Mouse (Mus musculus) activated CD4-positive, CD25-positive, alpha-beta regulatory T cell, adult 4 months (primary cell): Measurements from ENCODE around the gene Hdac6. TPM values are rescaled to one million over a fixed set of nuclear protein-coding genes. Genes with fewer than 3 reads are reported as not detected.

Experiments
- ATAC-seq: one replicate; pipeline ENCODE4 v1.8.0; 2017
- polyA plus RNA-seq, 2 experiments: library from polyadenylated mRNA; unstranded; fragments of 100-300 nt; shearing (Covaris generic); gene quantifications; one replicate each; pipeline ENCODE4 v1.2.1; 2017

Gene Hdac6
- 10 to 100 TPM in 1 of 2 experiments, 1 to 10 TPM in 1; 8.7 to 10.0 TPM for polyA plus RNA-seq

DNA sequence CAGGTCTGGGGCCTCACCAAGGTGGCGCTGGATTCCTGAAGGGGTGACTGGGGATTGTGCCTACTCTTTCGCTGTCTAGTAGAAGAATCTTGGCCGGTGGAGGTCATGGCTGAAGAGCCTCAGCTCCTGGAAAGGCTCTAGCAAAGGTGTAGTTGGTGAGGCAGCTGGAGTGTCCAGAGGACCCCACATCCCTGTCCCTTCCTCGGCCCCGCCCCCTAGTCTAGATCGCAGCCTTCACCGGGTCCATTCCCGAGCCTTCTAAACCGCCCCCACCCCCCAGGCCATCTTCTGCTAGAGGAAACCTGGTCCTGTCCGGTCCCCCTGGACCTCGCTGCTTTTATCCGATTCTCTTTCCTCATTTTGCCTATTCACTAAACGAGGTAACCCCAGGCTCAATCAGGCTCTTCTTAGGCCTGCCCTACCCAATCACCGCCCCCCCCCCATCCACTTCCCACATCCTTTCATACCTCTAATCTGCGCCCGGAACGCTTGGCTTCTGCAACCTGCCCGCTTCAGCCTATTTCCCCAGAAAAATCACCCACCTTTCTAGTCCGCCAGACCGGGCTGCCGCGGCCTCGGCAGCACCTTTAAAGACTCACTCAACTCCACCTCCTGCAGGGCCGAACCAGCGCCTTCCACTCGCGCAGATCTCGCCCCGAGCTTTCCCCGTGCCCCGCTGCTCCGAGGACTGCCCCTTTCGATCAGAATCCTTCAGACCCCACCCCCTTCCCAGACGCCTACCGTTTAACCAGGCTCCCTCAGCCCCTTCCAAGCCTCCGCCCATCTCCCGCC is at the start of gene Hdac6:
TSS of gene Hdac6 (minus strand) at position 782 of the 792 bp plus-strand sequence.
- peak; percentile 13 for ATAC-seq

DNA sequence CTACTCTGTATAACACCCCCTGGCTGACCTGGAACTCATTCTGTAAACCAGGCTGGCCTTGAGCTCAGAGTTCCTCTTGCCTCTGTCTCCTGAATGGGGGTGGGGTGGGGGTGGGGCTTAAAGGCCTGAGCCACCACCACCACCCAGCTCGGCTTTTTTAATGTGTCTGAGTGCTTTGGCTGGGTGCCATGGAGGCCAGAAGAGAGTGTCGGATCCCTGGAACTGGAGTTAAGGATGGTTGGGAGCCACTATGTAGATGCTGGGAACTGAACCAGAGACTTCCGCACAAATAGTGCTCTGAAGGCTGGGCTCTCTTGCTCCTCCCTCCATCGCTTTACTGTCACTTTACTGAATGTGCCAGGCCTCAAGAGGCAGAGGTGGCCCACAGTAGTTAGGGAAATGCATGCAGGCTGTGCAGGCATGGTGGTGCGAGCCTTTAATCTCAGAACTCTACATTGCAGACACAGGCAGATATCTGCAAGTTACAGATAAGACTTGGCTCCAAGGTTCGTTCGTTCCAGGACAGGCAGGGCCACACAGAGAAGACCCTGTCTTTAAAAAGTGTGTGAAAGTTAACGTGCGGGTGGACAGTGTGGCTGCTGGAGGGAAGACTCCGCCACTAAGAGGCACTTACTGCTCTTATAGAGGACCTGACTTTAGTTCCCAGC is 45.5 kb upstream of the Hdac6 start:
- no peak for ATAC-seq

DNA sequence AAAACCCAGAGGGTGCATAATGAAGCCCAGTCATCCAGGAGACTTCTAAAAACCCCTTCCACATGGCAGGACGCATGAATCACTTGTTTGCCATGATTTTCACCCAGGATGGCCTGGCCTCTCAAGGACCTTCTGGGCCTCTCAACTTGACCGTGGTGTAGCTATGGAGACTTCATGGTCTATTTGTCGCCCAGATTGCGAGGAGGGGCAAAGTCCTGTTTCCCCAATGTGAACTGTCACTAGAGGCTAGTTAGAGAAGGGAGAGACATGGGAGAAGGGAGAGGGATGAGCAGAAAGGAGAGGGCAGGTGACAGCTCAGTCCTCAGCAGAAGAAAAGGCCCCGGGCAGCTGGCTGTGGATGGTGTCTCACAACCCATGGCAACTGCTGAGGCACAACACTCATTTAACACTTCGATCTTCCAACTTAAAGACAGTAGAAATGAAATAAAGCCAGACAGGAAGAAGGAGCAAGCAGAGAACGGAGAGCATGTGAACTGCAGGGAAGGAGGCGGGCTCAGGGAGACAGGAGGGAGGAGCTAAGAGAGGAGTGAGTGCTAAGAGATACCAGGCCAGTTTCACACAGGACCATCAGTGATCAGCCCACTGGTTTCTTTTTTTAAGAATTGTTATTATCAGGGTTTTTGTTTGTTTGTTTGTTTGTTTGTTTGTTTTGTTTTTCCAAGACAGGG is 44.8 kb upstream of the Hdac6 start:
- no peak for ATAC-seq

DNA sequence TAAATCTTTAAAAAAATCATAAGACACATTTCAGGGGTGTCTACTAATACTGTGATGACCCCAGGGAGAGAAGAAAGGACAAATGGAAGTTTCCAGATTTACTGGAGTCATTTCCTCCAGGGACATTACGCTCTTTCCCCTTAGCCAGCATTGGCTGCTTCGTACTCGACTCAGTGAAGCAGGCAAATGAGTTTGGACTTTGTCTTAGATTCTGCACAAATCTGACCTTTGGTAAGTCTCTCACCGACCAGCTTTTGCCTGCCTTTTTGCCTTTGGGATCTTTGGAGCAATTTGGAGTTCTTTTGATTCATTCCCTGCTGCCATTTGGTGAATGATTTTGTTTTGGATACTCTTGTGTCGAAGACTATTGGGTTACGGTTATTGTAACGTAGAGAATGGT is 33.7 kb upstream of the Hdac6 start:
- no peak for ATAC-seq

DNA sequence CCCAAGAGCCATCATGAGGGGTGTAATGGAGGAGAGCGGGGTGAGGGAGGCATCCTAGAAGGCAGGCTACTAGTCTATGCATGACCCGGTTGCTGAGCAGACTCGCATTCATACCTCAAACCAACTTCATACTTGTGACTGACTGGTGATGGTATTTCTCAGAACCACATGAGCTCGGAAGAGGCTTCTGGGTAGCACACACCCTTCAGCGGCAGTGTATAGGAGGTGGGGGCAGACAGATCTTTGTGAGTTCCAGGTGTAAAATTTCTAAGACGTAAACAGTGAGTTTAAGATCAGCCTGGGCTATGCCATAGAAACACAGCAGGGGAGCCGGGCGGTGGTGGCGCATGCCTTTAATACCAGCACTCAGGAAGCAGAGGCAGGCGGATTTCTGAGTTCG is 30.2 kb upstream of the Hdac6 start, which contains the start of gene Gata1:
TSS of gene Gata1 (minus strand) at position 180 of the 400 bp plus-strand sequence.
- ATAC-seq: peak; percentile 76

DNA sequence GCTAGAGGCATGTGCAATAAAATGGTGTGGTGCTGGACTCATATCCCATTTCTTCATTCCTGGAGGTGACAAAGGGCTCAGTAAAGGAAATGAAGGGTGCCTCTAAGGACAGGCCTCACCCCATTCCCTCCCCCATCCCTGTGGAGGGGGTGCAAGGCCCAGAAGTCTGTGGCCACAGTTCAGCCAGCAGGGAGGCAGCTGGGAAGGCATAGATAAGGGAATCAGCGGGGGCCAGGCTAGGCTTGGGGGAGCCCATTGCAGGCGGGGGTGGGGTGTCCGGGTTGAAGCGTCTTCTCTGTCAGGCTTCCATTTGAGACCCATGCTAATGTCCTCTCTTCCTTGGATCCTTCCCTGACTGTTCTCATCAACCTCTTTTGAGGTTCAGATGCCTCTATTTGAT is 23.6 kb upstream of the Hdac6 start:
- ATAC-seq: no peak

DNA sequence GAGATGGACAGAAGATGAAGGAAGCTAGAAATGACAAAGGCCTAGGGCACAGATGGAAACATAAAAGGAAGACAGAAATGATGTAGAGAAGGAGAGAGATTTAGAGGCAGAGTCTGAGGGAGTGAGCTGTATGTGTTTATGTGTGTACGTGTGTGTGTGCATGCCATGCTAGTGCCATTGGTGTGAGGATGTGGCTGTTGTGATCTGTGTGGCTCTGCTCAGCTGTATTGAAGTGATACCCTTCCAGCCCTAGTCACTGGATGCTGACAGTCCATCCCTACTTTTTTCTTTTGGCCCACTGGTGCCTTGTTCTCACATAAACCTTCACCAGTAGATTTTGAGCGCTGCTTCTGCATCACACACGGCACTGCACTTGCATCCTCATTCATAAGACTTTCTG is 21.2 kb upstream of the Hdac6 start:
- ATAC-seq: no peak

DNA sequence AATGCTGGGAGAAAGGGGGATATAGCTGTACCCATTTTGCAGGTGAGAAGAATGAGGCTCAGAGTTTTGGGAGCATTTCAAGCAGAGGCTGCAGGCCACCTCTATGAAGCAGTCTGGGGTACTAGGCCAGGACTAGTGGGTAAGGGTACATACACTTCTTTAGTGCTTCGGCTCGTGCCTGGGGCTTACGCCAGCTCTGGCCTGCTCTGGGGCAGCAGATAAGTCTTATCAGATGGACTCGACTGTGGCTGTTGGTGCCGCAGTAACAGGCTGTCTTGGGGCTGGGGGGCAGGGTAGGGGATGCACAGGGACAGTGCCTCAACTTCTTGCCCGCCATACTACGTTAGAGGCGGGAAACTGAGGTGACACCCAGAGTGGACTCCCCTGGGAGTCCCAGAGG is 20.5 kb upstream of the Hdac6 start:
- ATAC-seq: no peak

DNA sequence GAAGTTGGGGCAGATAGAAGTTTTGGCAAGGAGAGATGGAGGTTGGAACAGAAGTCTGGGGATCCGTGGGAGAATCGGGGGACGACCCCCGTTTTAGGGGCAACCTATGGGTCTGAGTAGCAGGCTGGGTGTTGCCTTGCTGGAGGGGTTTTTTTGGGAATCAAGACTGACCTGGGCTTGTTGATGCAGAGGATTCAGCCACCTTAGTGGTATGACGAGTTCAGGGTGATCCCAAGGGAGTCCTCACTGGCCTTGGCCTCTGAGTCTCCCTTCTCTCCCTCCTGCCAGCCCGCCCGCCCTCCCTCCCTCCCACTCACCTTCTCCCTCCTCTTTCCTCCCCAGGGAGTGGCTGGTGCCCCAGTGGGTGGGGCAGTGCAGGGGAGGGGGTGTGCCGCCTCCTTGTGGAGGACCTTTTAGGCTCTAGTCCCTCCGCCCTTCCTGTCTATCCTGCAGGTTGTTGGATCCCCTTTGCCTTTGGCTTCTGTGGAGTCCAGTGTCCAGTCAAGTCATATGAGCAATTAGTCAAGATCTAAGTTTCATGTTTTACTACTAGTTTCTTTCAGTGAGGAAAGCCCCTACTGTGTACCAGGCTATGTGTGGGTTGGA is 20.0 kb upstream of the Hdac6 start:
- ATAC-seq: no peak

- ATAC-seq: no peak
Measured at GRCm38 (mm10) chrX:7966161-7966560, 18.5 kb upstream of the Hdac6 start.

- ATAC-seq: peak; percentile 79
Measured at GRCm38 (mm10) chrX:7963829-7964626, 16.3 kb upstream of the Hdac6 start.

- no peak for ATAC-seq
Measured at GRCm38 (mm10) chrX:7958868-7959267, 11.2 kb upstream of the Hdac6 start.

- ATAC-seq: no peak
Measured at GRCm38 (mm10) chrX:7950091-7950490, 2.4 kb upstream of the Hdac6 start.

GRCm38 (mm10) chrX:7947900-7948492 is 307 bp upstream of the Hdac6 start:
- ATAC-seq: peak; percentile 92

DNA sequence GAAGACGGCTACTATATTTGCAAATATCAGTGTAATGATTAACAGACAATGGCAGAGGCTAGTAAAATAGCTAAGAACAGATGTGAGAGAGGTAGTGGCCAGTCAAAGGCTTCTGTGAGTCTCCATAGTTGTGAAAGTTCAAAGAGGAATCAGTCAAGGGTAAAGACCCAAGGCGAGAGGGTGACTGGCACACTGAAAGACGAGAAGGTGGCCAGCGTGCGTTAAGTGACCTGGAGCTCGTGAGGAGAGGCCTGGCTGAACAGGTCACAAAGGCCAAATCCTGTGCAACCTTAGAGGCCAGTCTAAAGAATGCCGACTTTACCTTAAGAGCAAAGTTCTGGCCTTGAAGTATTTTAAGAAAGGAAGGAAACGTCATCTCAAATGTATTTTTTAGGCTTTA is 2.1 kb downstream of the Hdac6 start:
- ATAC-seq: no peak

DNA sequence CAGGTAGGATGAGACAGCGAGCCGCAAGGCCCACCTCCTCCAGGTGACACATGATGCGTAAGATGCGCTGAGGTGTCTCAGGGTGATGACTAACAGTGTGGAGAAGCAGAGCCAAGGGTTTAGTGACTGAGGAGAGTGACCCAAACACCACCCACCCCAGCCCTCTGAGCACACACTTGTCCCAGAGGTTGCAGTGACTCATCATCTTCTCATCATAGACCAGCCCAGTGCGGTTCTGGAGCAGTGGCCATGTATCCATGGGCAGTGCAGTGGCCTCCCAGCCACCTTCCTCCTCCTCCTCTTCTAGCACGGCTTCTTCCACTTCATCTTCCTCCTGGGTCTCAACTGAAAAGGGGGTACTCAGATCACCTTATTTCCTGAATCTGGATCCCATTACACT is 10.0 kb downstream of the Hdac6 start:
- ATAC-seq: no peak

GRCm38 (mm10) chrX:7936874-7937273 is 10.8 kb downstream of the Hdac6 start:
- ATAC-seq: no peak

GRCm38 (mm10) chrX:7928270-7928790 is 19.4 kb downstream of the Hdac6 start, which contains the start of gene Eras:
Gene Eras (minus strand): TSS chrX:7928607.
- no peak for ATAC-seq

GRCm38 (mm10) chrX:7927116-7927515 is 20.6 kb downstream of the Hdac6 start:
- ATAC-seq: no peak

- no peak for ATAC-seq
Measured at GRCm38 (mm10) chrX:7926266-7926665, 21.4 kb downstream of the Hdac6 start.

- no peak for ATAC-seq
Measured at GRCm38 (mm10) chrX:7922032-7922431, 25.7 kb downstream of the Hdac6 start.
